In the genomic region with DNA sequence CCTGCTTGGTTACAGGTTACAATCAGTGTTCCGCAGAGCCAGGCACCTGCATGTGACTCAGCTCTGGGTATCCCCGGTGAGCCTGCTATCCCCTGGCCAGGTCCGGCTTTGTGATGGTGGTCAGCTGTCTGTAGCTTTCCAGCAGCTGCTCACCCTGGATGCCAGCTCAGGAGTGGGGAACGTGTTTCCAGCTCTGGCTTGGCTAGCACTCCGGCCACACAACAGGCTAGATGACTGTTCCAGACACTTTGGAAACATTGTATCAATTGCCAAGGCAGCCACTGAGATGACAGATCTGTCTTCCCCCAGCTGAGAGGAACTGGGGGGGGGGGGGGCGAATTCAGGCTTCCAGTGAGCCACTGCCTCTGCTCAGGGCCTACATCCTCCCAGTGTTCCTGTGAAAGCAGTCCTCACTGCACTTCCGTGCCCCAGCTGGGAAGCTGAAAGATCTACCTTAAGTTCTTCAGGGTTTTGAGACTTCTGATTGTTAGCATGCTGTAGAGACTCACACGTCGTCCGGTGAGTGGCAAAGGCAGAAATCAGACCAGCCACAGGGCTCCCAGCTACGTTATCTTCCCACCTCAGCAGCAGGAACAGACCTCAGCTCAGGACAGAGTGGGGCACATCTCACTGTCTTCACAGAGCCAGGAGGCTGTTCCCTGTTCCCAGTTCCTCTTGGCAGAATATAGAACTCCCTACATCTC, we compare ENCODE assay signal across 9 mouse cellular contexts.
DNase-seq lines count a peak whose midpoint lies in the region; ATAC-seq and TF ChIP-seq lines count a peak whose summit lies in the region.
"Had no signal": no experiment of that assay in that cellular context is flagged by ENCODE, and none has a peak within 500 bp of the region (broad histone marks: within the 10 kb centered on the region; RNA-seq: fewer than 3 reads in every experiment).

No protein-coding gene starts in this region.

- H3K4me2 ChIP-seq in liver, embryonic 15.5 days = no peak overlapping the region
- H3K4me2 ChIP-seq: stomach, embryonic 15.5 days had no signal

- TF ChIP-seq POLR2A in cerebellum, adult 2 months (IDR thresholded peaks at IDR 0.05; ENCODE audit: borderline replicate concordance, insufficient read depth, low read length) = no peak
- TF ChIP-seq POLR2A in MEL (IDR thresholded peaks at IDR 0.05; ENCODE audit: control insufficient read depth in 1 of 2, insufficient read depth in 1 of 2, low read depth in 1 of 2, low read length in 2 of 2, poor library complexity in 1 of 2) = no peak

- TF ChIP-seq RAD21 in MEL (IDR thresholded peaks at IDR 0.05; ENCODE audit: low read depth, low read length) = no peak

- H3K4me3 ChIP-seq in cerebellum, adult 2 months (replicated peaks; ENCODE audit: insufficient read depth, low read depth, low read length) = no peak overlapping the region
- no peak overlapping the region for H3K4me3 ChIP-seq in MEL (ENCODE audit: control insufficient read depth in 1 of 2, insufficient read depth in 1 of 2, low read depth in 2 of 2, low read length in 2 of 2)
- H3K4me3 ChIP-seq in heart, embryonic 10.5 days = no peak overlapping the region
- no peak overlapping the region for H3K4me3 ChIP-seq in liver, embryonic 15.5 days (replicated peaks)
- H3K4me3 ChIP-seq: stomach, embryonic 15.5 days had no signal

- peak; percentile 63 for ATAC-seq in liver, embryonic 15.5 days (ENCODE audit: insufficient read depth)

- peak overlapping the region; percentile 15; the same call in 1 of the 2 replicates for H3K27ac ChIP-seq in cerebellum, adult 2 months (ENCODE audit: insufficient read depth, low read length)
- H3K27ac ChIP-seq in MEL (ENCODE audit: control insufficient read depth, low read depth, low read length) = no peak overlapping the region
- H3K27ac ChIP-seq in heart, embryonic 10.5 days = peak overlapping the region; percentile 47; the same call in 1 of the 2 replicates
- peak overlapping the region; percentile 33; the same call in 1 of the 2 replicates for H3K27ac ChIP-seq in liver, embryonic 15.5 days (replicated peaks)
- H3K27ac ChIP-seq: stomach, embryonic 15.5 days had no signal

- no peaks in the 10 kb centered on the region for H3K27me3 ChIP-seq in cerebellum, adult 2 months (ENCODE audit: control insufficient read depth, insufficient read depth, low read length)
- no peaks in the 10 kb centered on the region for H3K27me3 ChIP-seq in MEL (ENCODE audit: control insufficient read depth in 1 of 2, insufficient read depth in 2 of 2, low read length in 2 of 2)
- H3K27me3 ChIP-seq in heart, embryonic 10.5 days (ENCODE audit: insufficient read depth, poor library complexity, severe bottlenecking) = no peaks in the 10 kb centered on the region
- H3K27me3 ChIP-seq in liver, embryonic 15.5 days = no peaks in the 10 kb centered on the region
- H3K27me3 ChIP-seq: stomach, embryonic 15.5 days had no signal

- no peaks in the 10 kb centered on the region for H3K9me3 ChIP-seq in MEL (replicated peaks; ENCODE audit: insufficient read depth, low read length)
- H3K9me3 ChIP-seq in heart, embryonic 10.5 days = no peaks in the 10 kb centered on the region
- no peaks in the 10 kb centered on the region for H3K9me3 ChIP-seq in liver, embryonic 15.5 days (replicated peaks)
- H3K9me3 ChIP-seq: stomach, embryonic 15.5 days had no signal

- 31% methylated on average over 11 of the region's 11 CpGs for WGBS in cerebellum, adult 2 months
- WGBS in heart, embryonic 10.5 days = 46% methylated on average over 11 of the region's 11 CpGs
- 28% methylated on average over 11 of the region's 11 CpGs for WGBS in liver, embryonic 15.5 days (ENCODE audit: insufficient replicate concordance)

- no peaks in the 10 kb centered on the region for H3K36me3 ChIP-seq in MEL (ENCODE audit: control insufficient read depth in 1 of 2, insufficient read depth in 2 of 2, low read length in 2 of 2)
- H3K36me3 ChIP-seq in heart, embryonic 10.5 days = peaks cover 16% of the 10 kb centered on the region
- 0 out of 2 replicates have a peak, but pooled peaks cover 4% of the 10 kb centered on the region for H3K36me3 ChIP-seq in liver, embryonic 15.5 days (replicated peaks)

- peak; percentile 46 to 50 for DNase-seq in cerebellum, adult 2 months
- no peak for DNase-seq in cerebellum, adult 11 months
- DNase-seq in MEL (ENCODE audit: low read depth, low spot score) = peak; percentile 16
- DNase-seq in heart, embryonic 10.5 days (ENCODE audit: low spot score) = no peak
- DNase-seq in right cerebral cortex, postnatal 14 days = no peak
- DNase-seq in kidney, postnatal 4 days = no peak
- no peak for DNase-seq in left cerebral cortex, adult 9 months (ENCODE audit: low spot score in 2 of 2)

- H3K4me1 ChIP-seq in cerebellum, adult 2 months (ENCODE audit: control insufficient read depth, insufficient read depth, low read length) = peaks cover 45% of the 10 kb centered on the region
- H3K4me1 ChIP-seq in MEL (ENCODE audit: control insufficient read depth in 1 of 2, insufficient read depth in 2 of 2, low read length in 2 of 2) = no peaks in the 10 kb centered on the region
- peaks cover 57% of the 10 kb centered on the region for H3K4me1 ChIP-seq in heart, embryonic 10.5 days
- H3K4me1 ChIP-seq in liver, embryonic 15.5 days (replicated peaks) = peaks cover 47% of the 10 kb centered on the region

- TF ChIP-seq CTCF in cerebellum, adult 2 months (IDR thresholded peaks at IDR 0.05; ENCODE audit: borderline replicate concordance, insufficient read depth, low read depth, low read length) = no peak
- TF ChIP-seq CTCF in MEL (IDR thresholded peaks at IDR 0.05 in 2 of 3, conservative IDR thresholded peaks at IDR 0.05 in 1 of 3; ENCODE audit: control insufficient read depth in 1 of 3, insufficient read depth in 1 of 3, low read depth in 2 of 3, low read length in 3 of 3, poor library complexity in 1 of 3, severe bottlenecking in 1 of 3) = no peak

- no peak overlapping the region for H3K9ac ChIP-seq in MEL (ENCODE audit: control insufficient read depth, low read depth, low read length, poor library complexity, severe bottlenecking)
- H3K9ac ChIP-seq in liver, embryonic 15.5 days = no peak overlapping the region
- H3K9ac ChIP-seq: stomach, embryonic 15.5 days had no signal

- no peak for TF ChIP-seq EP300 in MEL (IDR thresholded peaks at IDR 0.05; ENCODE audit: low read depth in 1 of 2, low read length in 2 of 2)

- H3K79me2 ChIP-seq in MEL (ENCODE audit: control insufficient read depth, insufficient read depth, low read length, poor library complexity) = no peaks in the 10 kb centered on the region

TF ChIP-seq in MEL, 35 proteins besides CTCF, POLR2A, EP300 and RAD21:
- TF ChIP-seq JUND (IDR thresholded peaks at IDR 0.05; ENCODE audit: low read depth, low read length) (no peak), ZNF384 (IDR thresholded peaks at IDR 0.05; ENCODE audit: low read depth, low read length) (no peak), MYB (IDR thresholded peaks at IDR 0.05; ENCODE audit: low read depth, low read length) (no peak), CHD1 (IDR thresholded peaks at IDR 0.05; ENCODE audit: low read depth, low read length) (no peak), SMC3 (IDR thresholded peaks at IDR 0.05; ENCODE audit: low read depth, low read length) (no peak), RCOR1 (IDR thresholded peaks at IDR 0.05; ENCODE audit: low read depth, low read length) (no peak), ETS1 (IDR thresholded peaks at IDR 0.05; ENCODE audit: low read depth, low read length) (no peak)

Comparison
In these comparisons a context has a peak if more than half of its experiments do, and no peak if none do; other contexts are left out.
1. DNase-seq: peak in cerebellum, adult 2 months (2 of 2) and MEL (single experiment); none in cerebellum, adult 11 months (single experiment), heart, embryonic 10.5 days (single experiment), right cerebral cortex, postnatal 14 days (single experiment), kidney, postnatal 4 days (0 of 2) and left cerebral cortex, adult 9 months (0 of 2).